Mouse (Mus musculus) gastrocnemius, postnatal 4 days (tissue): ENCODE measurements around the gene Ache. TPM values are rescaled to one million over a fixed set of nuclear protein-coding genes. Genes with fewer than 3 reads are reported as not detected.

Source experiments
- DNase-seq, 2 experiments: peaks; one replicate each; pipeline ENCODE4 v3.0.0; 2021 to 2022; ENCODE audit warnings: low spot score in 2 of 2, mixed read lengths in 2 of 2
- total RNA-seq, 2 experiments: library from RNA; stranded (reverse); gene quantifications; 2 replicates each; pipeline ENCODE4 v1.2.3; 2021

Ache gene
- total RNA-seq, 2 experiments from 2014 or later = 68.5 to 78.9 TPM

DNA sequence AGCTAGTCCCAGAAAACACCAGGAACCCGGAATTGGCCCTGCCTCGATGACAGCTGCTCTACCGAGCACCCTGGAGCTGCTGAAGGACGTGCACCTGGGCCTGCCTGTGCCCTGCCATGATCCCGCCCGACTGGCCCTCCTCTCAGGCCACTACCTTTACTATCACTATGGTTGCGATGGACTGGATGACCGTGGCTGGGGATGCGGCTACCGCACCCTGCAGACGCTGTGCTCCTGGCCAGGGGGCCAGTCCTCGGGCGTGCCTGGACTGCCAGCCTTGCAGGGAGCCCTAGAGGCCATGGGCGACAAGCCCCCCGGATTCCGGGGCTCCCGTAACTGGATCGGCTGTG lies 7.4 kb downstream of the Ache start:
- DNase-seq = no peak

DNA sequence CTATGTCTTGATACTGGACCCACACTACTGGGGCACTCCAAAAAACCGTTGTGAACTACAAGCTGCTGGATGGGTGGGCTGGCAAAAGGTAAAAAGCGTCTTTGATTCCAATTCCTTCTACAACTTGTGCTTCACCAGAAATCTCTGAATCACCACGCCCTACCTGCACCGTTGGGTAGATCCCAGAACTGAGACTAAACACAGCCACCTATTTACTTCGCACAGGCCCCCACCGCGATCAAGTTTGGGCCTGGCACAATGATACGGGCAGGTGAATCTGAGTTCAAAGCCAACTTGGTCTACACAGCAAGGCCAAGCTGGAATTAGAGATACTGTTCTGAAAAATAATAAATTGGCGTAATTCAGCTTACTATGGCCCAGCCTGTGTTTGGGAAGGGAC lies 8.0 kb downstream of the Ache start:
- no peak for DNase-seq

DNA sequence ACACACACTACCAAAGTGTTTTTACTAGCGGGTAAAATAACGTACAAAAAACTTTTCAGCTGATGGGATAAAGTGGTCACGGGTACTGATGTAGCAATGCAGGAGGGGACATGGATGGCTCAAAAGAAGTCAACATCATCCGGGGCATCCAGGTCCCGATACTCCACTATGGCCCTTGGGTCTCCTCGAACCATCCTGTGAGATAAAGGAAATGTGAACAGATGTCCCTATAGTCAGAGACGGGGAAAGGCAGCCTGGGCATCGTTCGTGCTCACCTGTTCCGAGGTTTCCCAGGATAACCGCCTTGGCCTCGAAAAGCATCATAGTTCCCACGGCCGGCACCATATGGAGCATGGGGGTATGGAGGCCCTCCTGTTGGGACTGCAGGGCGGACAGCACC lies 8.4 kb downstream of the Ache start:
- no peak for DNase-seq

DNA sequence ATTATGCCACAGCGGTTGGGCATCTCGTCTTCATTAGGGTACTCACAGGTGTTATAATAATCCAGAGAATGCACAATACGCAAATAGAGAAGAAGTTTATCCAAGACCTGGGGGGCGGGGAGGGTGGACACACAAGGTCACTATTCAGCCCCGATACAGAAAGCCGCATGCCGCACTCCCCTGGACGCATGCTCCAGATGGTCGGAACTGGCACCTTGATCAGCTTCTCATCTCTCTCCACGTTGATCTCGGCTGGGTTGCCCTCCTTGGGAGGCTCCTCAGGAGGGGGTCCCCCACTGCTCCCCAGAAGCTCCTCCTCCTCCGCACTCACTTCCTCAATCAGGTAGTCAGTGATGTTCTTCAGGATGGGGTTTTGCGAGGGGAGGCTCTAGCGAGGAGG lies 9.8 kb downstream of the Ache start:
- DNase-seq = no peak

DNA sequence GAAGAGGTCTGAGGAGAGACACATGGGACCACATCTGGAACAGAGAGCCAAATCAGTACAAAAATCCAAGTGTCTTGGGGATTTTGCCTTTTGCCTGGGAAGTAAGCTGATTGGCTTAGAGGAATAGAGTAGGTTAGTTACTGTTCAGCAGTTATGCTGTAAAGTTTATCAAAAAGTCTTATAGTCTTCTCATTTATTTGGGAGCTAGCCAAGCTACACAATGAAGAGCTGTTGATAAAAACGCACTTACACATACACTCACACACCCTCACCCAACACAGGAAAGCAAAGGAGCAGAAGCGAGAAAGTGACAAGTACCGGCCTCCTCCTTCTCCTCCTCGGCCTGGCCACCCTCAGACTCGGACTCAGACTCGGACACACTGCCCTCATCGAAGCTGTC lies 11.9 kb downstream of the Ache start:
- no peak for DNase-seq

DNA sequence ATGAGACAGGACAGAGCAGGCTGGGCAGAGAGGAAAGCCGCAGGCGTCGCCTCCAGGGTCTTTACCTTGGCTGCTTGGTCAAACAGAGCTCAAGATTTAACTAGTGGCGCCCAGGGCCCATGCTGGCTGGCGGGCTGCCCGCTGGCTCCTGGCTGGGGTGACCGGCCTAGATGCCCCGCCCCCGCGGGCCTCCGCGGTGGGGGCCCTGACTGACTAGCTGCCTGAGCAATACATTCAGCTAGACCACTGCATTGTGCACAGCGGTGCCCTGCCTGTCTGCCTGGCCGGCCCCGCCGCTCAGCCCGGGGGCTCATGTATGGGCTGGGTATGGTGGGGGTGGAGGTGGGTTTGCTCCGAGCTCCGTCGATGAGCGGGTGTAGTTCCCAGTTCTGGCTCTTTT lies 13.9 kb downstream of the Ache start:
- DNase-seq = no peak

DNA sequence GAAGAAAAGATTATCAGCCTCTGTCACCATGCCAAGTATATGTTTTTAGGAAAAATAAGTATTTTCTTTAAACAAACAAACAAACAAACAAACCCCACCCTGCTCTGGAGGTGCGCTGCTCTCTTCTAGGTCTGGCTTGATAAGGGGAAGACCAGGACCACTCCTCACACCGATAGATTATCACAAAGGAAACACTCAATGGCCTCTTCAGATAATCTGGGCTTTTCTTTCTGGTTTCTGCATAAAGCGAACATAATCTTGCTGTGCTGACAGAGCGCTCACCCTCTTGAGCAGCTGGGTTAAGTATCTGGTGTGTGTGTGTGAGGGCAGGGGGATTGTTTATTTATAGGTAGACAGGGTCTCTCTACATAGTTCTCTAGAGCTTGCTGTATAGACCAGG lies 16.3 kb downstream of the Ache start:
- DNase-seq = no peak

DNA sequence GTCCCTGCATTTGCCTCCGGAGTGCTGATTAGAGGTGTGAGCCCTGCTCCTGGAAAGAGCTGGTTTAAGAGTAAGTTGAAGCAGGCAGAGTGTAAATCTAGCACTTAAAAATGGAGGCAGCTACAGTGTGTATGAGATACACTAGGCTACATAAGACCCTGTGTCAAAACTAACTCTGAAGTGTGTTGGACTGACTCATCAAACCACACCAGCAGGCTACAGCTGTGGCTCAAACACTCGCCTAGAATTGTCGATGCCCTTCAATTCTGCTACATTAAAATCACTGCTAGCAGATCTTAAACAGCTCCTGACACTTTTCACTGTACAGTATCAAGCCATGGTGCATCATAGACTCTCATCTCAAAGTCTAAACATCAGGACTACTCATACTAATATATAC lies 16.8 kb downstream of the Ache start:
- no peak for DNase-seq

DNA sequence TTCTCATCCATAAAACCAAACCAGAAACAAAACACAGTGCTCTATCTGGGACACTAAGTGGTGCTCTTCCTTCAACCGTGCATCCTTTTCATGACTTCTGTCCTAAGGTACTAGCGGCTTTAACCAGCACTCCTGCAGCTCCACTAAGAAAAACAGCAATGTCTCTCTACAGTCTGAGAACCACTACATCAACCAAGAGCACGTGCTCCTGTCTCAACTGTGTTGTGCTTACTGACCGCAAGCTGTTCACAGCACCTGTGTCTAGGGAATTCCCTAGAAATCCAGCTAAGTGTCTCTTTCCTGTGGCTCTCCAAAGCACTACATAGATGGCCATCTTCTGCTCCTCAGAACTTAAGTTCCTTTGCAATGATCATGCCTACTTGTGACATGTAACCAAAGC lies 17.5 kb downstream of the Ache start:
- DNase-seq = no peak

DNA sequence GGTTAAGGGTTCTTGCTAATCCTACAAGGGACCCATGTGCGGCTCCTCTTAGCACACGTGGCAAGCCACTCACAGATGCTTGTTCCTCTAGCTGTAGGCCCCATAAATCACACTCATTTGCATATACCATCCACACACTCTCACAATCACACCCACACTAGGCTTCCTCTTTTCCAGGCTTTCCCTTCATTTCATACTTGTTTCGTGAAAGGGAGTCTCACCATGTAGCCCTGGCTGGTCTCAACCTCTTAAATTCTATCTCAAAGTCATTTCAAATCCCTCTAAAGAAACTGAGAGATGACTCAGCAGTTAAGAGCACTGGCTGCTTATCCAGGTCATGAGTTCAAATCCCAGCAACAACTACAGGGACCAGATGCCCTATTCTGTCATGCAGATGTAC lies 18.5 kb downstream of the Ache start:
- no peak for DNase-seq

DNA sequence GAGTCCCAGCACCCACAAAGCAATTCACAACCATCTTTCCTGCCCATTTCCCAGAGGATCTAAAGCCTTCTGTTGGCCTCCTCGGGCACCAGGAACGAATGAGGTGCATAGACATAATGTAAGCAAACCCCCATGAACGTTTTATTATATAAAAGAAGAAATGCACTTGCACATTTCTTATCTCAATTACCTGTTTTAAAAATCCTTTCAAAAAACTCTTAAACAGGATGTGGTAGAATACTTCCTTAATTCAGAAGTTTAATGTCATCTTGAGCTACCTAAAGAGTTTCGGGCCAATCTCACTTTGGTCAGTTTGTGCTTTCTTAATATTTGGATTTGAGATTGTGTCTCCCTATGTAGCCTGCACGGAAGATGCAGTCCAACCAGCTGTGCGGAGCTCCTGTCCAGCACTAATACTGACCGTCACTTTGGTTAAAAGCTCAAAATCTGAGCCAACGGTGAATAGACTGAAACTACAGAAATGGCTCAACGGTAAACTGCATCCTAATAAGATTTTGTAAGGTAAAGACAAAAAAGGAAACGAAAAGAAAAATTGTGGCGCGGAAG lies 19.2 kb downstream of the Ache start:
- DNase-seq = no peak

DNA sequence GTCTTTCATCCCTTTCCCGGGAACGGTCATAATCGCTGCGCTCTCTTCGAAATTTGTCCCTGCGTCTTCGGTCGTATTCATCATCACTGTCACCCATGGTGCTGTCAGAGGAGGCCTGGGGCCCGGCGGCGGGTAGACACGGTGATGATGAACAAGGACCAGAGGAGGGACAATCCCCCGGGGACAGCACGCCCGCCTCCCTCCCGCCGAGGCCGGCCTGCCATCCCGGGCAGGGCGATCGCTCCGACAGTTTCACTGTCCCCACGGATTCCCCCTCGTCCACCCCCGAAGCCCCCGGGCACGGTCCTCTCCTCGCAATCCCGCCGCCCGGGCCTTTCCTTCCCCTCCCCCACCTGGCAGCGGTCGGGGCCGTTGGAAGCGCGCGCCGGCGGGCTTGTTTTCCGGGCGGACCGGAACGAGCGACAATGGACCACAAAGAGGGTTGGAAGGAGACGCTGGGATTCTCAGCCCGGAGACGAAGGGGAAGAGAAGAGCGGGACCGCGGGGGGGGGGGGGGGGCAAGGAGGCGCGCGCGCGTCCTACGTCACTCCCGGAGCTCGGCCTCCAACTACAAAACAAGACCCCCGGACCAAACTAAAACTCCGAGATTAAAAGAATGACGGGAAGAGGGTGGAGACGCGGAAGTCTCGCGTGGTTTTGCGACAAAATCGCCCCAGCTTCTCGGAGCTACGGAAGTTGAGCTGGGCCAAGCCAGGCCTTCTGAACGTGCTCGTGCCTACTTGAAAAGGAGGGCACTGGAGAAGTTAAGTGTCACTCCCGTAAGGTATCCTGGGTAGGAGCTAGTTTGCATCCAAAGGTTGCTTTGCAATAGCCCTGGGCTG lies 20.0 kb downstream of the Ache start, which contains the start of gene Srrt:
Gene Srrt (minus strand): TSS at position 604 of the 842 bp plus-strand sequence.
- DNase-seq = peak; percentile 75 to 89

DNA sequence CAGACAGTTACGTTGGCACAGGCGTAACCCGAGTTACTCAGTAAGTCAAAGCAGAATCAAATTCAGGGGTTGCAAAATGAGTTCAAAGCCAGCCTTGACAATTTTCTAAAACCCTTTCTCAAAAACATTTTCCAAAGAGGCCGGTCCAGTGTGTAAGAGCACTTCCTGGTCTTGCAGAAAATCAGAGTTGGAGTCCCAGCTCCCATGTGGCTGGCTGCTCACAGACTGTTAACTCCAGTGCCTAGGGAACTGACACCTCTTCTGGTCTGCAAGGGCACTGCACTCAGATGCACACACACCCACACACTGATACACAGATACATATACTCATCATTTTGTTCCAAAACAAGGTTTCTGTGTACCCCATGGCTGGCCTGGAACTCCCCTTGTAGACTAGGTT lies 21.0 kb downstream of the Ache start:
- DNase-seq = no peak

DNA sequence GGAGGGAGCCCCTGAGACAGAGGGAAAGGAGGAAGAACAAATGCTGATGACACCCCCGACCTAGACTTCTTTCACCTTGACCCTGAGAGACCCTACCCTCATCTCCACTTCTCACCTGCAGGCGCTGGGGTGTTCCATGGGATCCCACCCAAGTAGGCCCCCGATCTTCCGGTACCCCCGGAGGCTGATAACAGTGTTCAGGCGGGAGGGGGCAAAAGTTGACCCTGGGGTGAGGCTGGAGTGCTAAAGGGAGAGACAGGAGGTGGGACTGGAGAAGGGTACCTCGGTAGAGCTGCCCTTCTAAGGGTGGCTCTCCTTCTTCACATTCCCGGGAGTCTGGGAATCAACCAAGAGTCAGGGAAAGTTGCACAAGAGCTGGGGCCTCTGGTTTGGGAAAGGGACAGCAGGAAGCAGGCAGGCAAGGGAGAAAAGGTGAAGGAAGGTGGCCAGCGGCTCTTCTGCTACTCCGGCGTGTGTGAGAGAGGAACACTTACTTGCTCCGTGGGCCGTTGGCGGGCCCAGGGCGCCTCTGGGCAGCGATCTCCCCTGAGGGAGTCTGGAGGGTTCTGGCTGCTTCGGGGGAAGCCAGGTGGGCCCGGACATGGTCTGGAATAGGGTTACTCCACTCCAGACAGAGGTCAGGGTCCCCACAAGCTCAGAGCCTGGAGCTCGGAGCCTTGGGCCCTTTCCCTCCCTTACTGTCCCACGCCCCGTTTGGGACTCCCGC lies 26.3 kb downstream of the Ache start:
- DNase-seq = peak in 1 of 2 experiments; percentile 38

DNA sequence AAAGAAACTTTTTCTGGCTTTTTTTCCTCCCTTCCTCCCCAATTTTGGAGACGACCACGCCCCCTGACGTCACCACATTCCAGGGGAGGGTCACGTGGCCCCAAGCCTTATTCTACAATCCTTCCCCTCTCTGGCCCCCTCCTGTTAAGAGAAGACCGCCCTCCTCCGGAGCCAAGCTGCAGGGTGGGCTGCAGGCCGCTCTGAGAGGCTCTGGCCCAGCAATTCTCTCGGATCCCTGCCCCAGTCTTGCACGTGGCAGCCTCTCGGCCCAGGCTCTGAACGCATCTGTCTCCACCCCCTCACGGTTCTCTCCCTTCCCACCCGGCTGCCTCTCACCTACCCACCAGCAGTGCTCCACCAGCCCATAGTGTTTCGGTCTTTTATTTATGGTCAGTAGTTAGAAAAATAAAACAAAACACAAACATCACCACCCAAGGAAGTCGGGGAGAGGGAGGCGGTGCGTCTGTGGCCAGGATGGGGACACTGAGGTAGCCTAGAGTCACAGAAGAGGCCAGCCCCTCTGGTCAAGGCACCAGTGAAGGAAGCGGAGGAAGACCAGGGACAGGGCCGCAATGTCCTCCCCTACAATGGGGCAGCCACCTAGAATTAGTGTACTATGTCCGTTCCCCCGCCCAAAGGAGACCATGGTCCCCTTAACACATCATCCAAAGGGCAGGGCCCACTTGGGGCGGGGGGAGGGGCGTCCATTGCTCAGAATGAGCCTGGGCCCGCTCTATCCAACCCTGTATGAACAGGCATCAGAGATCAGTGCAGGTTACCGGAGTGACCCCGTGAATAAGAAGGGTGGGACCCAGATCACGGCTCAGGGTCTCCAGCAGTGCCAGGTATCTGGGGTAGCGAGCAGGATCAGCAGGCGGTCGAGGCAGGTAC lies 27.1 kb downstream of the Ache start, which contains the start of gene Trip6:
Gene Trip6 (minus strand): TSS at position 212 of the 891 bp plus-strand sequence.
- peak; percentile 90 to 94 for DNase-seq

DNA sequence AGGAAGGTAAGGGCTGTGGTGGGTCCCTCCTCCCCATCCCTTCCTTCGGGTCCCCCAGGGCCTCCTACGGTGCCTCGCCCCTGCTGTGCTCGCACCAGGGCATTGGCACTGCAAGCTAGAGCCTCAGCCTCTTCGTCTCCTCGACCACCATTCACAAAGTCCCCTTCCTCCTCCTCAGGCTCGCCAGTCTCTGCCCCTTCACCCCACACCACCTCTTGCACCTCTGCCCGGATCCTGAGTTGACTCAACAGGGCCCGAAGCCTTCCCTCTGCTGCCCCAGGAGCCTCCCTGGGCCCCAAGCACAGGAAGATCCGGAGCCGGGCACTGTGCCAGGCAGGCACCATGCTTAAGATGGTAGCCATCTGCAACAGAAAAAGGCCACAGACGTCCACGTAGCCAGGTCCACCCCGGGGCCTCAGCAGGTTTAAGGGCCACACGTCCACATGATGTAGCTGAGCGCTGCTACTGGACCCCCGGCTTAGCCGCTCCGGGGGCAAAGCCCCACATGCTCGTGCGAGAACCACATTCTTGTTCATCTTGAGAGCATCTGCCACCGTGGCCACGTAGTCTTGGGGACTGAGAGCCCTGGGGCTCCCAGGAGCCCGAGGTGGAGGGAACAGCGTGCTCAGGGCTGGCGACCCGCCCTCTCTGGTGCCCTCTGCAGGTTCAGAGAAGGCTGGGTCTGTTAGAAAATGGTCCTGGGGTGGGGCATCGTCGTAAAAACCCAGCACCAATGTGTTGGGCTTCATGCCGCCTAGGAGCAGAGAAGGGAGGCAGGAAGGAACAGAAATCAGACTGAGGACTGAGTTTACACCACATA lies 28.0 kb downstream of the Ache start:
- peak in 1 of 2 experiments; percentile 51 for DNase-seq

DNA sequence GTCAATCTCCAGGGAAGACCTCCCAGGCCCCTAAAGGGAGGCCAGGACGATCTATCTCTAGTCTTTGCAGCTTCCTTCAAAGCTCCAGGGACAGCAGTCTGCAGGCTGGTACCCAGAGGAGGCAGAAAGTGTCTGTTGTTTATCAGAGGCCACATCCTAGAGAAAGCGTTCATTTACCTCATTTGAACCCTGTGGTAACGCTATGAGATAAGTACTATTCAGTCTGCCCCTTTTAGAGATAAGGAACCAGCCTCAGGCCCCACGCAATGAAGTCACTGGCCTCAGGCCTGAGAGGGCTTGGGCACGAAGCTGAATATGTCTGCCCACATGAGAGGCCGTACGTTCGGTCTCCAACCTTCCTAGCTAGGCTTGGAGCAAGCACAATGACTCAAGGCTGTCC lies 30.0 kb downstream of the Ache start:
- DNase-seq = no peak

DNA sequence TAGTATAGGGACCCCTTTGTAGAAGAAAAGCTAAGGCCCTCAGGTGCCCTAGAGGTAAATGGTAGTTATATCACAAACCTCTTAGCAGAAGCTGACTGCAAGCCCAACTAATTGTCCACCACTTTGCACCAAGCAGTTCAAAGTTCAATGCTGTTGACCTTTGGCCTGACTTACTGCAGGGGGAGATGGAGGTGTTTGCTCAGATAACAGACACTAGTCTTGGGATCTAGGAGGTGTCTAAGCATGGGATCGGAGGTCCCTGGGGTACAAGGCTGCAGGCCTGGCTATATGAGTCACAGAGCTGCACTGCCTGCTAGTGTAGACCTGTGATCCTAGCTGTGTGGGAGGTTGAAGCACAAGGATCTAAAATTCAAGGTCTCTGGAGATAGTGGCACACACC lies 31.3 kb downstream of the Ache start:
- no peak for DNase-seq

DNA sequence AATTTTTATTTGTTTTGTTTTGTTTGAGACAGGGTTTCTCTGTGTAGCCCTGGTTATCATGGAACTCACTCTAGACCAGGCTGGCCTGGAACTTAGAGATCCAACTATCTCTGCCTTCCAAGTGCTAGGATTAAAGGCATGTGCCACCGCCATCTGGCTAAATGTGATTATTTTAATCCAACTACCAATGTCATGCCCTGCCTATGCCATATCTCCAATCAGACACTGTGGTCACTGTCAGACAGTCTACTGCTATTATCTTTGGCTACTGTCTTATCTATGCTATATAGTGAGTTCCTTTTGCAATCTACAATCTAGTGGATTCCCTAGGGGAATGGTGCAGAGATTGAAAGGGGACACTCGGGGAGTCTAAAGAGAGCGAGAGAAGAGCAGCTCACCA lies 33.7 kb downstream of the Ache start:
- no peak for DNase-seq

DNA sequence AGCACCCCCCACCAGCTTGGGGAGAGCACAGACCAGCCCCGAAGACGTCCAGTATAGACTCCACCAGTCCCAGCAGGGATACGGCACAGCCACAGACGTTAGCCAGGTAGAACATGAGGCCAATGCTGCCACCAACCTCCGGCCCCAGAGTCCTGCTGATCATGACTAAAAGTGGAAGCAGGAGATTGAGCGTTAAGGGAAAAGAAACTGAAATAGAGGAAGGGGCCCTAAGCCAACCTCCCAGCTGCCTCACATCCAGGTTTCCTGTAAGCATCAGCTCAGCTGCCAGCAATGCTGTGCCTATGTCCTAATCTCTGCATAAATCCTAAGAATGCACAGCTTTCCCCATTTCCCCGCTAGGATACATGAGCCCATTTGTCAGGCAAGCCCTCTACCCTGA lies 43.6 kb downstream of the Ache start:
- no peak for DNase-seq
